Mouse (Mus musculus) thymus, adult 2 months (tissue): ENCODE measurements around the gene Wap. TPM values are rescaled to one million over a fixed set of nuclear protein-coding genes. Genes with fewer than 3 reads are reported as not detected.
A peak's percentile ranks its signal among the peaks of the same experiment; 100 is the strongest.

Experiments
- DNase-seq: peaks from one replicate; pipeline ENCODE4 v3.0.0; 2021
- H3K27ac ChIP-seq: fragments of 200-500 bp; 2 replicates; pipeline ENCODE4 v1.5.1; 2012; ENCODE audit warnings: low read length, control low read depth; ENCODE audit not compliant: control insufficient read depth, insufficient read depth
- H3K27me3 ChIP-seq: fragments of 200-500 bp; 2 replicates; pipeline ENCODE4 v1.6.1; 2012; ENCODE audit warnings: mild to moderate bottlenecking, low read length, moderate library complexity, mixed read lengths; ENCODE audit not compliant: control insufficient read depth, insufficient read depth
- H3K36me3 ChIP-seq: fragments of 200-500 bp; 2 replicates; pipeline ENCODE4 v1.6.1; 2012; ENCODE audit warnings: mild to moderate bottlenecking, low read length, moderate library complexity; ENCODE audit not compliant: control insufficient read depth, insufficient read depth
- H3K4me1 ChIP-seq: fragments of 200-500 bp; replicated peaks from 2 replicates; pipeline ENCODE4 v1.6.1; 2012; ENCODE audit warnings: low read length; ENCODE audit not compliant: control insufficient read depth, insufficient read depth
- H3K4me3 ChIP-seq: fragments of 200-500 bp; 2 replicates; pipeline ENCODE4 v1.5.1; 2012; ENCODE audit warnings: mild to moderate bottlenecking, low read length, control low read depth, moderate library complexity; ENCODE audit not compliant: control insufficient read depth, insufficient read depth
- CTCF ChIP-seq: fragments of 200-500 bp; IDR thresholded peaks from 2 replicates; pipeline ENCODE4 v1.5.1; 2012; ENCODE audit warnings: mild to moderate bottlenecking, control low read depth, low read length, moderate library complexity, borderline replicate concordance; ENCODE audit not compliant: control insufficient read depth, poor library complexity, insufficient read depth; ENCODE audit errors: extremely low read depth
- POLR2A ChIP-seq: fragments of 200-500 bp; IDR thresholded peaks from 2 replicates; pipeline ENCODE4 v1.6.1; 2012; ENCODE audit warnings: mild to moderate bottlenecking, low read length, control low read depth, moderate library complexity; ENCODE audit not compliant: control insufficient read depth, poor library complexity, insufficient read depth; ENCODE audit errors: extremely low read depth
- WGBS: fragments of 180-500 bp; shearing (Covaris S2); methylation state at CpG from one replicate; pipeline ENCODE4 v1.1.7; 2018; 5-methylcytosine and 5-hydroxymethylcytosine counted together
- polyA plus RNA-seq: library from polyadenylated mRNA; depleted of rRNA; stranded (reverse); fragments of >200 nt; gene quantifications from 2 replicates; pipeline ENCODE4 v1.2.3, GENCODE M21; 2012

The Wap gene
- polyA plus RNA-seq, 1 experiment = 1.2 TPM

DNA sequence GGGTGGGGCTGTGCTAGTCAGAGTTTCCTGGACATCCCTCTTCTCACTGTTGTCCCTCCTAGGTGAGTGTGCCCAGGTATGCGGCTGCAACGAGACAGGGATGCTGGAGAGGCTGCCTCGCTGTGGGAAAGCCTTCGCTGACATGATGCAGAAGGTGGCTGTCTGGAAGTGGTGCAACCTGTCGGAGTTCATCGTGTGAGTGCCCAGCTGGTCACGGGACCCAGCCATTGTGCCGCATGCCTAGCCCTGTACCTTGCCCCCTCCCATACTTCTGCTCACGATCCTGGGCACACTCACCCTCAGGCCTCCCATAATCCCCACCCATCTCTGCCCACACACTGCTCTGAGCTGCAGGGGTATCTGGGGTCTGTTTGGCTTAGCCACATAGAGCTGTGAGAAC lies 36.3 kb upstream of the Wap start:
- Histone ChIP-seq H3K36me3 (no peaks in the 10 kb centered on the region), H3K4me3 (no peak overlapping the region), H3K27me3 (no peaks in the 10 kb centered on the region), H3K4me1 (no peaks in the 10 kb centered on the region; the same call in 1 of the 2 replicates), H3K27ac (no peak overlapping the region)
- DNase-seq = no peak
- TF ChIP-seq POLR2A = no peak
- no peak for TF ChIP-seq CTCF
- WGBS = 95% methylated on average over 9 of the region's 9 CpGs

DNA sequence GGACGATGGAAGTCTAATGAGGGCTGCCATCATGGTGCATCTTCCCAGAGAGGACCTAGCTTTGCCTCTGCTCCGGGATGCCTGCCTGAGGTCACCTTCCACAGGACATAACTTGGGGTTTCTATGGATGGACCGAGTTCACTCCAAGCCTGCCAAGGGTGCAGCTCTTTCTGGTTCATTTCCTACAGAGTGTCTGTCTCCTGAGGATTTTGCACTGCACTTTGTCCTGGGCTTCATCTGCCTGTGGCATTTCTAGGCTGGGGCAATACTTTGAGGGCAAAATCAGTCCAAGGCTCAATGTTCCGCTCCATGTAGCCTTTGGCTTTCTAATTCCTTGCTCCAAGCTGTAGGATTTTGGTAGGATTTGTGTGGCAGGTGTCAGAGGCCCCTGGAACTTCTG lies 32.4 kb upstream of the Wap start:
- no peak overlapping the region for H3K27ac ChIP-seq

DNA sequence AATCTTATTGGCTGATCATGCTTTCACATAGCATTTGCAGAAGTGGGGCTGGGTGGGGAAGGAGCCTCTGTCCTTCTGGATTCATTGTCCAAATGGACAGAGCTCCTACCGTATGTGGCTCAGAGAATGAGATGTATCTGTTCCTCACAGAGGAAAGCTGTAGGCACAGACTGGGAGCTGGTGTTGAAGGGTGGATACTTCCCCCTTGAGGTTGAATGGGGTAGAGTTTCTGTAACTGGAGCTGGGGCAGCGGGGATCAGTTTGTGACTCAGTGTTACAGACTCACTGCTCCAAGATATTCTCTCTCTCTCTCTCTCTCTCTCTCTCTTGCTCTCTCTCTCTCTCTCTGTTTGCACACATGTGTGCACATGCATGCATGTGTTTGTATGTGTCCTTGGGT lies 31.6 kb upstream of the Wap start:
- WGBS = 63% methylated on average over 2 of the region's 2 CpGs
- no peak for DNase-seq
- no peaks in the 10 kb centered on the region for H3K36me3 ChIP-seq
- H3K4me1 ChIP-seq = peaks cover 4% of the 10 kb centered on the region
- H3K27me3 ChIP-seq = no peaks in the 10 kb centered on the region
- TF ChIP-seq CTCF (no peak), POLR2A (no peak)
- no peak overlapping the region for H3K4me3 ChIP-seq
- H3K27ac ChIP-seq = no peak overlapping the region

More for the DNA sequence above, 32.4 kb upstream of the Wap start:
- H3K36me3 ChIP-seq = no peaks in the 10 kb centered on the region
- TF ChIP-seq POLR2A = no peak
- no peak for TF ChIP-seq CTCF
- no peaks in the 10 kb centered on the region for H3K27me3 ChIP-seq
- 94% methylated on average over 4 of the region's 4 CpGs for WGBS
- no peak for DNase-seq
- H3K4me3 ChIP-seq = no peak overlapping the region
- H3K4me1 ChIP-seq = peaks cover 4% of the 10 kb centered on the region

DNA sequence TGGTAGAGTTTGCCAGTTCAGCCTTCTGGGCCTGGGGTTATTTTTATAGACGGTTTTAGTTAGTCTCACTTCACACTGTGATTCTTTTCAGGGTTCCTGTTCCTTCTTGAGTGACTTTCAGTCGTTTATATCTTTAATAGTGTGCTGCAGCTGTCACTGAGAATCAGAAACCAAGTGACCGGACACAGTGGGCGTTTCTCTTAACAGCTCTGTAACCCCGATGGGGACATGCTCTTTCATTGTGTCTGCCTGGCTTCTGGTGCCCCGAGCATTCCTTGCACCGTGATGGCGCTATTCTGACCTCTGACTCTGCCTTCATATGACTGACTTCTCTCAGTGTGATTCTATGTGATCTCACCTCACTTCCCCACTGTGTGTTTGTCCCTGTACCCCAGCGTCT lies 30.6 kb upstream of the Wap start:
- no peak for TF ChIP-seq CTCF
- TF ChIP-seq POLR2A = no peak
- DNase-seq = no peak
- Histone ChIP-seq H3K27me3 (no peaks in the 10 kb centered on the region), H3K4me3 (no peak overlapping the region), H3K36me3 (no peaks in the 10 kb centered on the region), H3K27ac (no peak overlapping the region), H3K4me1 (peaks cover 8% of the 10 kb centered on the region)
- 76% methylated on average over 9 of the region's 9 CpGs for WGBS

DNA sequence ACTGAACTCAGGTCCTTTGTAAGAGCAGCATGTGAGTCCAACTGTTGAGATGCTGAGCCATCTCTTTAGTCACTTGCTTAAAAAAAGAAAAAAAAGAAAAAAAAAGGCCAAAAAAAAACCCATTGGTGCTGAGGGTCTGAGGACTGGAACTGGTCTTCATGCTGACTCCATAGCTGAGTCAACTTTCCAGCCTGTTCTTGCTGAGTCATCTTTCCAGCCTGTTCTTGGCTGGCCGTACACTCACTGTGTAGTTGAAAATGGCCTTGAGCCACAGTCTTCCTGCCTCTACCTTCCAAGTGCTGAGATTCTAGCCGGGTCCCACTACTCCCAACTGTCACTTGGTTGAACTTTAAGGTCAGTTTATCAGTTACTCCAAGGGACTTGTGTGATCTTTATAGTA lies 28.2 kb upstream of the Wap start:
- H3K36me3 ChIP-seq = no peaks in the 10 kb centered on the region
- H3K4me3 ChIP-seq = no peak overlapping the region
- no peaks in the 10 kb centered on the region for H3K27me3 ChIP-seq
- no peak overlapping the region for H3K27ac ChIP-seq
- no peak for DNase-seq
- WGBS = 86% methylated on average over 2 of the region's 2 CpGs
- peaks cover 11% of the 10 kb centered on the region for H3K4me1 ChIP-seq
- TF ChIP-seq POLR2A (no peak), CTCF (no peak)

DNA sequence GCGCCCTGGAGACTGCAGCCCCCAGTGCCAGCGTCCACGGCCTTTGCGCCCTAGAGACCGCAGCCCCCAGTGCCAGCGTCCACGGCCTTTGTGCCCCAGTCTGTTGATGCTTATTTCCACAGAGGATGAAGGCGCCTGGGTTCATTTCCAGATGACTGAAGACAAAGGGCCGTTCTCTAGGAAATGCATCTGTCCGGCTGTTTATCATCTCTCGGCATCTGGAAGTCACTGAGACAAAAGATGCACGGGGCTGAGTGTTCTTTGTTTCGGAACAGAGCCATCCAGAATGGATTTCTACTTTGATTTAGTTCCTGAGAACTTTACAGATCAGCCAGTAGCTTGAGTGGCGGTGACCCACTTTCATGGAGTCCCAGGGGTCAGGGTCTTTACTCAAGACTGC lies 22.8 kb upstream of the Wap start:
- WGBS = 84% methylated on average over 14 of the region's 14 CpGs
- Histone ChIP-seq H3K27ac (no peak overlapping the region), H3K27me3 (no peaks in the 10 kb centered on the region), H3K4me1 (peaks cover 10% of the 10 kb centered on the region), H3K4me3 (no peak overlapping the region), H3K36me3 (no peaks in the 10 kb centered on the region)
- no peak for DNase-seq
- TF ChIP-seq POLR2A (no peak), CTCF (no peak)

DNA sequence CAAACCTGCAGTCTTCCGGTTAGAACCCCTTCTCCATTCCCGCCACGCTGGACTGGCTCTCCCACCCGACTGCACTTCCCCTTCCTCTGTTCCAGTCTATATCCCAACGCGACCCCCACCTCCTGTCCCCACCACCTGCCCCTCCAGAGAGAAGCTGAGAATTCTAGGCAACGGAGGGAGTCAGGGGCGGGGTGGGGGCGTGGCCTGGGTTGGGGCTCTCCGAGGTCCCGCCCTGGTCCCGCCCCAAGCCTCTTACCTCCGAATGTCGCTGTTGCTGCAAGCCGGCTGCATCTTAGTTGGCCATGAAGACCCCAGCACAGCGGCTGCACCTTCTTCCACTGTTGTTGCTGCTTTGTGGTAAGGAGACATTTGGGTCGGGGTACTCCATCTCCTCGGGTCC lies 19.8 kb upstream of the Wap start, which contains the start of gene Ramp3:
Gene Ramp3, plus strand, starts transcription at position 251 of the 400 bp plus-strand sequence.
- no peak within 1 kb of the TSS for H3K27ac ChIP-seq
- H3K27me3 ChIP-seq = no peaks in the 10 kb centered on the region
- WGBS = 3% methylated on average over 18 of the region's 18 CpGs
- H3K4me3 ChIP-seq = peak within 1 kb of the TSS; percentile 25
- H3K4me1 ChIP-seq = no peaks in the 10 kb centered on the region
- H3K36me3 ChIP-seq = no peaks in the 10 kb centered on the region
- TF ChIP-seq CTCF = no peak
- TF ChIP-seq POLR2A = no peak
- DNase-seq = peak; percentile 35
